Mouse (Mus musculus) forebrain, postnatal 0 days (tissue): Measurements from ENCODE around the gene Auts2. TPM values are rescaled to one million over a fixed set of nuclear protein-coding genes. Genes with fewer than 3 reads are reported as not detected.

ENCODE experiments used
- ATAC-seq: fragments of 200-750 bp; cut with Nextera tagmentation; 2 replicates; pipeline ENCODE4 v1.8.0; 2017; ENCODE audit warnings: mild to moderate bottlenecking, moderate library complexity
- DNase-seq: peaks from one replicate; pipeline ENCODE4 v3.0.0-alpha.2; 2015
- H3K27ac ChIP-seq: fragments of 300-500 bp; sonication (generic); 2 replicates; pipeline ENCODE4 v1.5.1; 2014; ENCODE audit warnings: low read depth, mild to moderate bottlenecking, antibody characterized with exemption, low read length, moderate library complexity, mixed read lengths
- H3K27me3 ChIP-seq: fragments of 300-500 bp; sonication (generic); 2 replicates; pipeline ENCODE4 v1.6.1; 2014; ENCODE audit warnings: mild to moderate bottlenecking, low read length, mixed read lengths; ENCODE audit not compliant: insufficient read depth
- H3K36me3 ChIP-seq: fragments of 300-500 bp; sonication (generic); 2 replicates; pipeline ENCODE4 v1.6.1; 2014; ENCODE audit warnings: mild to moderate bottlenecking, moderate library complexity; ENCODE audit not compliant: insufficient read depth
- H3K4me1 ChIP-seq: fragments of 300-500 bp; sonication (generic); 2 replicates; pipeline ENCODE4 v1.6.1; 2014; ENCODE audit warnings: antibody characterized with exemption; ENCODE audit not compliant: insufficient read depth
- H3K4me2 ChIP-seq: fragments of 300-500 bp; sonication (generic); 2 replicates; pipeline ENCODE4 v1.6.1; 2014; ENCODE audit warnings: low read depth, mild to moderate bottlenecking, moderate library complexity
- H3K4me3 ChIP-seq: fragments of 300-500 bp; sonication (generic); 2 replicates; pipeline ENCODE4 v1.5.1; 2014; ENCODE audit warnings: low read depth, low read length, mixed read lengths
- H3K9ac ChIP-seq: fragments of 300-500 bp; sonication (generic); 2 replicates; pipeline ENCODE4 v1.6.1; 2014; ENCODE audit warnings: mild to moderate bottlenecking
- H3K9me3 ChIP-seq: fragments of 300-500 bp; sonication (generic); 2 replicates; pipeline ENCODE4 v1.6.1; 2016; ENCODE audit warnings: low read length
- CTCF ChIP-seq: sonication (generic); IDR thresholded peaks from 2 replicates; pipeline ENCODE4 v1.5.1; 2016; ENCODE audit warnings: antibody characterized with exemption, control low read depth, low read depth
- WGBS: fragments of 180-500 bp; shearing (Covaris S2); extraction: QIAGEN DNeasy Blood & Tissue Kit; methylation state at CpG from one replicate; pipeline ENCODE4 v1.1.7; 2014; 5-methylcytosine and 5-hydroxymethylcytosine counted together
- polyA plus RNA-seq: library from polyadenylated mRNA; unstranded; fragments of >200 nt; fragmentation: Nextera tagmentation; extraction: Ambion mirVana; gene quantifications from 2 replicates; pipeline ENCODE4 v1.2.1, GENCODE M21; 2015
- total RNA-seq: library from RNA; depleted of rRNA; stranded (reverse); fragments of >200 nt; gene quantifications from 2 replicates; pipeline ENCODE4 v1.2.3, GENCODE M21; 2014

The Auts2 gene
- total and polyA plus RNA-seq, 2 experiments from 2014 or later, result 40.9 to 66.2 TPM

DNA sequence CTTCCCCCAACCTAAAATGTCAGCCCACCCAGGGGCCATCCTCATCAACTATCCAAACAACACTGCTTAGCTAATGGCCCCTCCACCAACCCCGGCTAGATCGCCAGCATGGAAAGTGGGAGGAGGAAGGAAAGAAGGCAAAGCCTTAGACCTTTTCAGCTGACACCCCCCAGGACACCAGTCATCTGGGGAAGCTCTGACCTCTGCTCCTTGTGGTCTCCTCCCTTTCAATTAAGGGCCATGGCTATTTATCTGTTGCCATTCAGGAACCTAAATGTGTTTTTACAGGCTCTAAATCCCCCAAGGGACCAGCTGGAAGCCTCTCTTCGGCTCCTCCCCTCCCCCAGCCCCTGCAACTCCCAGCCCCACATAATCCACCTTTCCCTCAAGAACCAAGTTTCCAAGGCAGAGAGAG lies 42.3 kb downstream of the Auts2 start:
- no peak overlapping the region for H3K27ac ChIP-seq
- no peaks in the 10 kb centered on the region for H3K27me3 ChIP-seq
- peaks cover 3% of the 10 kb centered on the region; the same call in 1 of the 2 replicates for H3K4me1 ChIP-seq
- ATAC-seq (no peak), DNase-seq (no peak)
- 8% methylated on average over 3 of the region's 3 CpGs for WGBS
- H3K9ac ChIP-seq, result no peak overlapping the region
- H3K4me3 ChIP-seq, result no peak overlapping the region
- H3K4me2 ChIP-seq, result no peak overlapping the region
- TF ChIP-seq CTCF, result no peak
- H3K36me3 ChIP-seq, result no peaks in the 10 kb centered on the region
- no peaks in the 10 kb centered on the region for H3K9me3 ChIP-seq

DNA sequence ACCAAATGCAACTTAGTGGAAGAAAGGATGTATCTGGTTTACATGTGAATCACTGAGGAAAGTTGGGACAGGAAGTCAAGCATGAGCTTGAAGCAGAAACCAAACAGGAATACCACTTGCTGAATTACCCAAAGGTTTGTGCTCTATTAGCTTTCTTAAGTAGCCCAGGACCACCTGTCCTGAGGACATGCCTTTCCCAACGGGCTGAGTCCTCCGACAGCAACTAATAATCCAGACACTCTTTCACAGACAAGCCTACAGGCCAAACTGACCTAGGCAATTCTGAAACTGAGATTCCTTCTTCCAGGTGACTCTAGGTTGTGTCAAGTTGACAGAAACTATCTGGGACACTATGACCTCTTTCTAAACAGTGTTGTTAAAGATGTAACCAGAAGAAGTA lies 44.2 kb downstream of the Auts2 start:
- TF ChIP-seq CTCF, result no peak
- Histone ChIP-seq H3K4me3 (no peak overlapping the region), H3K27me3 (no peaks in the 10 kb centered on the region), H3K9ac (no peak overlapping the region), H3K27ac (no peak overlapping the region), H3K9me3 (no peaks in the 10 kb centered on the region), H3K36me3 (no peaks in the 10 kb centered on the region), H3K4me2 (no peak overlapping the region), H3K4me1 (peaks cover 3% of the 10 kb centered on the region; the same call in 1 of the 2 replicates)
- 87% methylated on average over 2 of the region's 2 CpGs for WGBS
- ATAC-seq (no peak), DNase-seq (no peak)

DNA sequence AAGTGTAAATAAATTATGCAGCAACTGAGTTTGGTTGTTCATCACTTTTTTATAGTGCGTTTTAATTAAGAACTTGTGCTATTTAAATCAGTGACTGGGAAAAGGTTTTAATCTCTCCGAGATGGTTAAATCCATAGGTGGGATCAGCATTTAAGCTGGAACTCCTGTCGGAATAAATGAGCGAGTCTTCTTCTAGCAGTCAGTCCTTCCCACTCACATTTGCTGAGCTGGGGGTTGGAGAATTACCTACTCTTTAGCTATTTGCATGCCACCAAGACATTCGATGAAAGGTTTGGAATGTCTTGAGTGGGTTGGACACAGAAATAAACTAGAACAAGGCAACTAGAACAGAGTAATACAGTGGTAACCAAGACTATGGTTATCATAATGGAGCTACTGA lies 45.1 kb downstream of the Auts2 start:
- WGBS, result 81% methylated on average over 5 of the region's 5 CpGs
- Histone ChIP-seq H3K4me3 (no peak overlapping the region), H3K9ac (no peak overlapping the region), H3K36me3 (no peaks in the 10 kb centered on the region), H3K4me1 (peaks cover 3% of the 10 kb centered on the region; the same call in 1 of the 2 replicates), H3K27me3 (no peaks in the 10 kb centered on the region), H3K9me3 (no peaks in the 10 kb centered on the region), H3K27ac (no peak overlapping the region), H3K4me2 (no peak overlapping the region)
- DNase-seq (no peak), ATAC-seq (no peak)
- no peak for TF ChIP-seq CTCF

DNA sequence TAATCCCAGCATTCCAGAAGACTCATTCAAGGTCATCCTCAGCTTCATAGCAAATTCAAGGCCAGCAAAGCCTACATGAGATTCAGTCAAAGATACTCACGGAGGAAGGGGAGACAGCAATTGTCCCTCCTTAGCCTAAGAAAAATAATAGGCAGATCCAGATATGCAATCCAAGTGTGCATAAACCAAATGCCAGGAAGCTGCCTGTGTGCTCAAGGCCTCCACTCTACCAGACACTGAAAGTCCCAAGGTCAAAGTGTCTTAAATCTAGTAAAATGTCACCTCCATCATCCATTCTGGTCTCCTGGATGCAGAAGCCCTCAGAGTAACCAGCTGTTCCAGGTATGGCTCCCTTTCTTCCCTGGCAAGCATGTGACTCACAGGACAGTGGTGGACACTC lies 50.4 kb downstream of the Auts2 start:
- no peak for ATAC-seq
- Histone ChIP-seq H3K4me3 (no peak overlapping the region), H3K9ac (no peak overlapping the region), H3K4me2 (no peak overlapping the region), H3K27me3 (no peaks in the 10 kb centered on the region), H3K9me3 (no peaks in the 10 kb centered on the region), H3K36me3 (no peaks in the 10 kb centered on the region), H3K4me1 (peaks cover 24% of the 10 kb centered on the region), H3K27ac (no peak overlapping the region)
- DNase-seq, result no peak
- WGBS, result 100% methylated on average over 1 of the region's 1 CpGs
- TF ChIP-seq CTCF, result no peak

DNA sequence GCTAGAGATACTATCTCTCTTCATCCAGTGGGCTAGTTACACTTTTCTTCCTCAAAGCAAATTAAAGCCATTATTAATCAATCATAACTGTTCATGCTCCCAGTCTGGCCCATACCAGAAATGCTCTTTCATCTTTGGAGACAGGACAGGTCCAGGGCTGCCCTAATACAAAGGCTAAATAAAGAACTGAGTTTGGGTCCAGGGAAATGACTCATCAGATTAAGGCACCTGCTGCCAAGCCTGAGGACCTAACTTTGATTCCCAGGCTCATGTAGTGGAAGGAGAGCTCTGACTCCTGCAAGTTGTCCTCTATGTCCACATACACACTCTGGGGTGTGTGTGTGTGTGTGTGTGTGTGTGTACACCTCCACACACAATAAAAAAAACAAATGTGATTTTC lies 51.1 kb downstream of the Auts2 start:
- peaks cover 24% of the 10 kb centered on the region for H3K4me1 ChIP-seq
- H3K27ac ChIP-seq, result no peak overlapping the region
- H3K4me2 ChIP-seq, result no peak overlapping the region
- ATAC-seq, result no peak
- no peaks in the 10 kb centered on the region for H3K9me3 ChIP-seq
- H3K27me3 ChIP-seq, result no peaks in the 10 kb centered on the region
- no peak overlapping the region for H3K4me3 ChIP-seq
- no peak overlapping the region for H3K9ac ChIP-seq
- H3K36me3 ChIP-seq, result no peaks in the 10 kb centered on the region
- no peak for DNase-seq
- TF ChIP-seq CTCF, result no peak

DNA sequence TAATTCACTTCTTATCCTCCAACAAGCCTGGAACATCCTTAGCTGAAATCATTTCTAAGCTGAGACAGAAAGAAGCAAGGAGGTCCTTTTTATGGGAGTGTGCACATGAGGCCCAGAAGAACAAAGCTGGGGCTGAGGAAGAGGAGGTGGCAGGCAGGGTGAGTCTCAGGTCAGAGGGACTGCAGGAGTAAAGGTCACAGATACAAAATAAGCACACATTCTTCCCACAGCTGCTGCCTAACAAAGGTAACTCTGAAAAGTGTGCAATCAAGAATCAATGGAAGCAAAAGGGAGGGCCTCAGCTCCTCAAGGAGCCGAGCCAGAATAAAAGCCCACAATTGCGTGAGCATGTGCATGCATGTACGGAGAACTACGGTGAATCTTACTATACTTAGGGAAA lies 51.6 kb downstream of the Auts2 start:
- no peaks in the 10 kb centered on the region for H3K36me3 ChIP-seq
- no peak overlapping the region for H3K4me3 ChIP-seq
- H3K4me1 ChIP-seq, result peaks cover 24% of the 10 kb centered on the region
- no peaks in the 10 kb centered on the region for H3K9me3 ChIP-seq
- H3K27me3 ChIP-seq, result no peaks in the 10 kb centered on the region
- no peak overlapping the region for H3K27ac ChIP-seq
- ATAC-seq (no peak), DNase-seq (no peak)
- no peak for TF ChIP-seq CTCF
- 30% methylated on average over 4 of the region's 4 CpGs for whole genome bisulfite sequencing
- H3K9ac ChIP-seq, result no peak overlapping the region
- no peak overlapping the region for H3K4me2 ChIP-seq

DNA sequence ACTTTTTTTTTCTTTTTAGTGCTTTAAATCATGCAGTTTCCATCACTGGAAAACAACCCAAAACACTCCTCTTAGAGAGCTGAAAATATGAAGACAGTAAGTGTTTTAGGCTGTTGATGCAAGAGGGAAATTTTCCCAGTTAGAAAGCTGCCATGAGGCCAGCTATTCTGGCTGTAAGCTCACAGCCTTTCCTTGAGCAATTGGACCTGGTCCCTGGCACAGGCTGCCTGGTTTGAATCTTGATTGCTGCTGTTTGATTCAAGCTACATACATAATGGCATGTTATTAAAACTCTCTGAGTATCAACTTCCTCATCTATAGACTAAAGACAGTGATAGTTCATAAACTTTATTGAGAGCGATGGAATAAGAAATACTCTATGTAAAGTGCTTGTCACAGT lies 52.8 kb downstream of the Auts2 start:
- no peak for TF ChIP-seq CTCF
- Histone ChIP-seq H3K4me3 (no peak overlapping the region), H3K9me3 (no peaks in the 10 kb centered on the region), H3K27me3 (no peaks in the 10 kb centered on the region), H3K36me3 (no peaks in the 10 kb centered on the region), H3K4me2 (no peak overlapping the region), H3K27ac (0 out of 2 replicates have a peak overlapping the region, but pooled peaks have one; percentile 16), H3K4me1 (peaks cover 24% of the 10 kb centered on the region), H3K9ac (no peak overlapping the region)
- ATAC-seq (no peak), DNase-seq (peak; percentile 45)
- WGBS, result 83% methylated on average over 1 of the region's 1 CpGs

DNA sequence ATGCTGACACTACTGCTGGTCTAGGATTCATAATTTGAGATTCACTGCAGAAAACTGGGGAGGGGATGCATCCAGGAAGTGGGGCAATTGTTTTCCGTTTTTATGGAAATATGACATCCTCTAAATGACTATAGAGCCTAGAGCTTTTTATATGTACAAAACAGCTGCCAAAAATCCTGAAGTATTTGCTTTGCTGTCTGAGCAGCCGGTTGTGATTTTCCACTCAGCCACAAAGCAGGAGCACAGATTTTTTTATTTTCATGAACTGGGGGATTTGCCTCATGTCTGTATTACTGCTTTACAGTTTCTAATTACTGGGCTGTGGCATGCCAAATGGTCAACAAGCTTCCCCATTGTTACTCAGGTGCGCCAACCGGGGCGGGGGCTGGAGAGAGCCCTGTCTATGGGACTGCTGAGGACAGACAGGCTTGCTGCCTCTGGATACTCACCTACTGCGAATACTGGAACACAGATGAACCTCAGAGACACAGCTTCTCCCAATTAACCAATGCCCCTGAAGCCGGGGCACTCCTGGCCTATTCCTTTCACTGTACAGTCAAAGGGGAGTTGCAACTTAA lies 53.3 kb downstream of the Auts2 start:
- 28% methylated on average over 7 of the region's 7 CpGs for WGBS
- H3K9ac ChIP-seq, result no peak overlapping the region
- TF ChIP-seq CTCF, result no peak
- no peak overlapping the region for H3K4me2 ChIP-seq
- no peak overlapping the region for H3K4me3 ChIP-seq
- no peak for DNase-seq
- no peaks in the 10 kb centered on the region for H3K9me3 ChIP-seq
- no peaks in the 10 kb centered on the region for H3K36me3 ChIP-seq
- 0 out of 2 replicates have a peak overlapping the region, but pooled peaks have one; percentile 16 for H3K27ac ChIP-seq
- peaks cover 24% of the 10 kb centered on the region for H3K4me1 ChIP-seq
- ATAC-seq, result peak; percentile 23; the same call in 1 of the 2 replicates
- H3K27me3 ChIP-seq, result no peaks in the 10 kb centered on the region
